Mouse (Mus musculus) erythroblast, embryonic 14.5 days (primary cell): ENCODE results near the gene Atp6v0b.

ENCODE experiments used
- GATA1 ChIP-seq: IDR thresholded peaks from 2 replicates; pipeline ENCODE4 v1.6.1; 2012; ENCODE audit warnings: low read length, inconsistent platforms, mixed read lengths
- TAL1 ChIP-seq: IDR thresholded peaks from 3 replicates; pipeline ENCODE4 v1.6.1; 2012; ENCODE audit warnings: low read length, inconsistent platforms, mixed read lengths

DNA sequence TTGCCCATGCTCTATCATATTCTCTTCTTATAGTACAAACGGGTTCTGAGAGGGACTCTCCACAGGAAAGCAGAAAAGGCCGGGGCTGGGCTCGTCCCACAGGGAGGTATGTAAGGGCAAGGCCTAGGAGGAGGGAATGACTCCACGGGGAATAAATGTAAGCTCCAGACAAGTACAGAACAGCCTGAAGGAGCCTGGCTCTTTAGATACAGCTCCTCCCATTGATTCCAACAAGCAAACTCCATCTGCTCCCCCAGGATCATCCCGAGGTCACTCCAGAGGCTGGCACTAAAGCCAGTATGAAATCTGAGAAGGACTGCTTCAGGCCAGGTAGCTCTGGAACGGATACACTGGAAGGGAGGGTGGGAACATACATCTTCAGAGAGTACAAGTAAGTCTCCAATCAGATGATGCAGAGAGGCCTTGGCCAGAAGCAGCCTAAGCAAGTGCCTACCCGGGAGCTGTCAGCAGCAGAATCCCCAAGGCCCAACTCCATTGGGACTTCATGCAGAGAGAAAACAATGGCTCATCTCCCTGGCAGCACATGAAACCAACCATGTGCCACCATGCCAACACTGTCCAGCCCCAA, 25.6 kb upstream of the Atp6v0b start:
- TF ChIP-seq TAL1: no peak
- no peak for TF ChIP-seq GATA1
